Mouse (Mus musculus) limb, embryonic 12.5 days (tissue): ENCODE data around the gene Hoxb6. TPM values are rescaled to one million over a fixed set of nuclear protein-coding genes. Genes with fewer than 3 reads are reported as not detected.

Source experiments
- ATAC-seq: fragments of 200-750 bp; cut with Nextera tagmentation; 2 replicates; pipeline ENCODE4 v1.8.0; 2017; ENCODE audit warnings: low read depth, moderate TSS enrichment; ENCODE audit not compliant: insufficient number of reproducible peaks, insufficient read depth, low FRiP score, low TSS enrichment
- H3K27ac ChIP-seq: fragments of 300-500 bp; sonication (generic); 2 replicates; pipeline ENCODE4 v1.5.1; 2016; ENCODE audit warnings: mild to moderate bottlenecking, moderate library complexity
- H3K27me3 ChIP-seq: fragments of 300-500 bp; sonication (generic); 2 replicates; pipeline ENCODE4 v1.6.1; 2016; ENCODE audit warnings: mild to moderate bottlenecking, moderate library complexity
- H3K36me3 ChIP-seq: fragments of 300-500 bp; sonication (generic); 2 replicates; pipeline ENCODE4 v1.6.1; 2016; ENCODE audit warnings: mild to moderate bottlenecking, moderate library complexity
- H3K4me1 ChIP-seq: fragments of 300-500 bp; sonication (generic); replicated peaks from 2 replicates; pipeline ENCODE4 v1.6.1; 2016
- H3K4me2 ChIP-seq: fragments of 300-500 bp; sonication (generic); 2 replicates; pipeline ENCODE4 v1.6.1; 2016; ENCODE audit warnings: mild to moderate bottlenecking, moderate library complexity
- H3K4me3 ChIP-seq: fragments of 300-500 bp; sonication (generic); replicated peaks from 2 replicates; pipeline ENCODE4 v1.5.1; 2016; ENCODE audit warnings: mild to moderate bottlenecking
- H3K9ac ChIP-seq: fragments of 300-500 bp; sonication (generic); replicated peaks from 2 replicates; pipeline ENCODE4 v1.6.1; 2016; ENCODE audit warnings: mild to moderate bottlenecking, moderate library complexity
- H3K9me3 ChIP-seq: fragments of 300-500 bp; sonication (generic); 2 replicates; pipeline ENCODE4 v1.6.1; 2016; ENCODE audit warnings: mild to moderate bottlenecking, moderate library complexity
- WGBS: fragments of 180-500 bp; shearing (Covaris S2); methylation state at CpG from one replicate; pipeline ENCODE4 v1.1.7; 2016; 5-methylcytosine and 5-hydroxymethylcytosine counted together
- polyA plus RNA-seq: library from polyadenylated mRNA; unstranded; fragments of >200 nt; fragmentation: Nextera tagmentation; extraction: Ambion mirVana; gene quantifications from 2 replicates; pipeline ENCODE4 v1.2.1, GENCODE M21; 2016

Gene Hoxb6
- polyA plus RNA-seq, 1 experiment from 2014 or later = 1.0 TPM

DNA sequence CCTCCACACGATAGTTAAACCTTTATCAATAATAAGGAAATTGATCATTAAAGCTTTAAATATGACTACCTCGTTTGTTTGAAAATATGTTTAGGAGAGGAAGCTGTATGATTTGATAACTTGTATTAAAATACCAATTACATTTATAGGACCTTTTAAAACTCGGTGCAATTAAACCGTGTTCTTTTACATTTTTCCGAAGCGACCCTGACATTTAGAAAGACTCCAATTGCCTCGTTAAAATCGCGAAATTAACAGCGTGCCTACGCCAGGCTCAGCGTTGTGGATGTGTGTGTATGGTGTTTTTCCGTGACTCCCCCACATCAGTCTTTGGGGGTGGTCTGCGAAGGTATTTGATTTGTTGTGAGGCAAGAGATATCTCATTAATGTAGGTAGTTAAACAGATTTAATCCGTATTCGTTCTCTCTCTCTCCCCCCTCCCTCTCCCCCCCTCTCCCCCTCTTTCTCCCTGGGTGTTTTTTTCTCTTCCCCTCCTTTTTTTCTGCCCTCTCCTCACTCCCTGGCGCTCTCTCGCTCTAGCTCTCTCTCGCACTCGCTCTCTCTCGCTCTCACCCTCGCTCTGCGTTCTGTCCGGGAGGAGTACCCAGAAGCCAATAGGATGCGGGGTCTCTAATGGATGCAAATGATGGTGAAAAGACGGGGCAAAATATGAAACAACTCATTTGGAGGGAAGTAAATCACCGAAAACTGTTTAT lies 10.3 kb upstream of the Hoxb6 start, which contains the start of gene Hoxb8:
TSS of gene Hoxb8 (plus strand) at position 51 of the 716 bp plus-strand sequence.
- peak within 1 kb of the TSS; percentile 41 for H3K4me2 ChIP-seq
- no peaks in the 10 kb centered on the region for H3K9me3 ChIP-seq
- H3K27me3 ChIP-seq = peaks cover 97% of the 10 kb centered on the region
- no peak for ATAC-seq
- peaks cover 45% of the 10 kb centered on the region for H3K4me1 ChIP-seq
- H3K9ac ChIP-seq = no peak within 1 kb of the TSS
- H3K27ac ChIP-seq = no peak within 1 kb of the TSS
- no peaks in the 10 kb centered on the region for H3K36me3 ChIP-seq
- WGBS = under 1% methylated on average over 27 of the region's 27 CpGs
- peak within 1 kb of the TSS; percentile 32; the same call in 1 of the 2 replicates for H3K4me3 ChIP-seq

DNA sequence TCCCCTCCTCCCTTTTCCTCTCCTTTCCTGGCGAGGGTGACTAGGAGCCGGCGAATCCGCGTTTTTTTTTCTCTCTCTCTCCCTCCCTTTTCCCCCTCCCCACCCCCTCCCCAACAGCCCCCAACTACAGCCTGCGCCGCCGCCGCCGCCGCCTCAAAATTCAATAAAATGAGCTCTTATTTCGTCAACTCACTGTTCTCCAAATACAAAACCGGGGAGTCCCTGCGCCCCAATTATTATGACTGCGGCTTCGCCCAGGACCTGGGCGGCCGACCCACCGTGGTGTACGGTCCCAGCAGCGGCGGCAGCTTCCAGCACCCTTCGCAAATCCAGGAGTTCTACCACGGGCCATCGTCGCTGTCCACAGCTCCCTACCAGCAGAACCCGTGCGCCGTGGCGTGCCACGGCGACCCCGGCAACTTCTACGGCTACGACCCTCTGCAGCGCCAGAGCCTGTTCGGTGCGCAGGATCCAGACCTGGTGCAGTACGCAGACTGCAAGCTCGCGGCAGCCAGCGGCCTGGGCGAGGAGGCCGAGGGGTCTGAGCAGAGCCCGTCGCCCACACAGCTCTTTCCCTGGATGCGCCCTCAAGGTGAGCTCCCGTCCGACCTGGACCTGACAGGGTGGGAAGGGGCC lies 9.4 kb upstream of the Hoxb6 start:
- H3K27ac ChIP-seq = no peak overlapping the region
- H3K4me3 ChIP-seq = peak overlapping the region; percentile 32
- H3K9me3 ChIP-seq = no peaks in the 10 kb centered on the region
- H3K4me2 ChIP-seq = peak overlapping the region; percentile 41
- WGBS = under 1% methylated on average over 49 of the region's 49 CpGs
- H3K4me1 ChIP-seq = peaks cover 39% of the 10 kb centered on the region
- H3K9ac ChIP-seq = no peak overlapping the region
- no peak for ATAC-seq
- H3K27me3 ChIP-seq = peaks cover 97% of the 10 kb centered on the region
- H3K36me3 ChIP-seq = no peaks in the 10 kb centered on the region

GRCm38 (mm10) chr11:96284041-96284749 lies 8.1 kb upstream of the Hoxb6 start:
- Histone ChIP-seq H3K4me3 (peak overlapping the region; percentile 32), H3K27ac (0 out of 2 replicates have a peak overlapping the region, but pooled peaks have one; percentile 45), H3K4me1 (peaks cover 37% of the 10 kb centered on the region), H3K36me3 (no peaks in the 10 kb centered on the region), H3K4me2 (peak overlapping the region; percentile 52), H3K9ac (peak overlapping the region; percentile 40; the same call in 1 of the 2 replicates), H3K9me3 (no peaks in the 10 kb centered on the region), H3K27me3 (peaks cover 98% of the 10 kb centered on the region)
- WGBS = under 1% methylated on average over 48 of the region's 49 CpGs
- no peak for ATAC-seq

DNA sequence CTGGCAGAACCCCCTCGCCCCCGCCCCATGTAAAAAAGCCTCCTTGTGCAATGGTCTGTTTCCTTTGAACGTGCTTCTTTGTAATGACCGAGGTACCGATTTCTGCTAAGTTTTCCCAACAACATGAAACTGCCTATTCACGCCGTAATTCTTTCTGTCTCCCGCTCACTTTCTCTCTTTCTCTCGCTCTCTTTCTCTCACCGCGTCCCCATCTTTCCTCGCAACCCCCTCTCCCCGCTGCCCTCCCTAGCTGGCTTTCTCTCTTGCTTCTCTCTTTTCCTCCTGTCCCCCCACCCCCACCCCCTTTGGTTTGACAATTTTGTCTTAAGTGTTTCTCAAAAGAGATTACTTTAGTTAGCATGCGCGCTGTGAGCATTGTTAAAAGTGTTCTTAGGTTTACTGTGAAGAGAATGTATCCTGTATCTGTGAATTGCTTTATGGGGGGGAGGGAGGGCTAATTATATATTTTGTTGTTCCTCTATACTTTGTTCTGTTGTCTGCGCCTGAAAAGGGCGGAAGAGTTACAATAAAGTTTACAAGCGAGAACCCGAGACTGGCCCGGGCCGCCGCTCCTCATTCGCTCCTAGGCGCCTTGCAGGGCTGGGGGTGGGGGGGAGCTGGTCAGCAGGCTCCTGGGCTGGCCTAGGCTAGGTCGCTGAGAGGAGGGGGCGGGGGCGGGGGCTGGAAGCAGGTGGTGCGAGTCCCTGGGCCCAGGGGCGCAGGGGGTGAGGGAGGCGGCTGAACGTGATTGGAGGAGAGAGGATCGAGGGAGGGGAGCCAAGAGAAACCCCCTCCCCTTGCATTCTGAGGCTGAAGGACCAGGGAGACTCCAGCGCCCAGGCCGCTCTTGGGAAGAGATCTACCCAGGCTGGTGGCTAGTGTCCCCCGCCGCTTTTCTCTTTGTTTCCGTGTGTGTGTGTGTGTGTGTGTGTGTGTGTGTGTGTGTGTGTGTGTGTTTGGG lies 7.2 kb upstream of the Hoxb6 start:
- Histone ChIP-seq H3K36me3 (no peaks in the 10 kb centered on the region), H3K27ac (0 out of 2 replicates have a peak overlapping the region, but pooled peaks have one; percentile 45), H3K4me3 (peak overlapping the region; percentile 32), H3K4me2 (peak overlapping the region; percentile 52), H3K9ac (0 out of 2 replicates have a peak overlapping the region, but pooled peaks have one; percentile 12), H3K27me3 (peaks cover 98% of the 10 kb centered on the region), H3K9me3 (no peaks in the 10 kb centered on the region), H3K4me1 (peaks cover 37% of the 10 kb centered on the region)
- WGBS = under 1% methylated on average over 37 of the region's 37 CpGs
- peak; percentile 50; the same call in 1 of the 2 replicates for ATAC-seq

- H3K27ac ChIP-seq = peak within 1 kb of the TSS; percentile 41; the same call in 1 of the 2 replicates
- H3K4me2 ChIP-seq = peak within 1 kb of the TSS; percentile 52
- peaks cover 37% of the 10 kb centered on the region for H3K4me1 ChIP-seq
- peak within 1 kb of the TSS; percentile 18; the same call in 1 of the 2 replicates for H3K9ac ChIP-seq
- WGBS = under 1% methylated on average over 43 of the region's 43 CpGs
- H3K9me3 ChIP-seq = no peaks in the 10 kb centered on the region
- peak within 1 kb of the TSS; percentile 31 for H3K4me3 ChIP-seq
- no peak for ATAC-seq
- peaks cover 98% of the 10 kb centered on the region for H3K27me3 ChIP-seq
- no peaks in the 10 kb centered on the region for H3K36me3 ChIP-seq
Observed at GRCm38 (mm10) chr11:96285771-96286738, 6.2 kb upstream of the Hoxb6 start, which contains the start of gene Hoxb7. Gene Hoxb7, plus strand, starts transcription at chr11:96286623.

GRCm38 (mm10) chr11:96286739-96287385 lies 5.4 kb upstream of the Hoxb6 start:
- Histone ChIP-seq H3K4me2 (peak overlapping the region; percentile 52), H3K27ac (no peak overlapping the region; the same call in 1 of the 2 replicates)

DNA sequence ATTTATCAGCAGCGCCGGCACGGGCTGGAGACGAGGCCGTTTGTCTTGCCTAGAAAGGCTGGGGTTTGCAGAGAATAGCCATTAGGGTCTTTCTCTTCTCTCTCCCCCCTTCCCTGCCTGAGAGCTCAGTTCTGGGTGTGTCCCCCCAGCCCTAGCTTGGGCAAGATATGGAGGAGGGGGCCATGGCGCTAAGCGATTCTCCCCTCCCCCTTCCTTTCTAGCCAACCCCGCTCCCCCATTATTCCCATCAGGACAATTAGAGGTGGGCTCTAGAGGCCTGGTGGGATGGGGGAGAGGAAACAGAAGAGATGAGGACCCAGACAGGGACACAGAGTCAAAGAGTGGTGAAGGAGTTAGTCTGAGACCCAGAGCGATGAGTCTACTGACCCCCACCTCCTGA lies 4.9 kb upstream of the Hoxb6 start:
- H3K4me1 ChIP-seq = peaks cover 32% of the 10 kb centered on the region
- no peak overlapping the region for H3K27ac ChIP-seq
- WGBS = under 1% methylated on average over 9 of the region's 9 CpGs
- H3K27me3 ChIP-seq = peaks cover 97% of the 10 kb centered on the region
- no peaks in the 10 kb centered on the region for H3K36me3 ChIP-seq
- H3K9me3 ChIP-seq = no peaks in the 10 kb centered on the region
- H3K4me3 ChIP-seq = peak overlapping the region; percentile 31
- peak overlapping the region; percentile 52 for H3K4me2 ChIP-seq
- no peak overlapping the region for H3K9ac ChIP-seq
- no peak for ATAC-seq

More at GRCm38 (mm10) chr11:96286739-96287385, 5.4 kb upstream of the Hoxb6 start:
- ATAC-seq = no peak
- H3K9me3 ChIP-seq = no peaks in the 10 kb centered on the region
- H3K4me1 ChIP-seq = peaks cover 37% of the 10 kb centered on the region
- no peaks in the 10 kb centered on the region for H3K36me3 ChIP-seq
- peak overlapping the region; percentile 18; the same call in 1 of the 2 replicates for H3K9ac ChIP-seq
- H3K4me3 ChIP-seq = peak overlapping the region; percentile 31
- under 1% methylated on average over 55 of the region's 55 CpGs for WGBS
- peaks cover 97% of the 10 kb centered on the region for H3K27me3 ChIP-seq

DNA sequence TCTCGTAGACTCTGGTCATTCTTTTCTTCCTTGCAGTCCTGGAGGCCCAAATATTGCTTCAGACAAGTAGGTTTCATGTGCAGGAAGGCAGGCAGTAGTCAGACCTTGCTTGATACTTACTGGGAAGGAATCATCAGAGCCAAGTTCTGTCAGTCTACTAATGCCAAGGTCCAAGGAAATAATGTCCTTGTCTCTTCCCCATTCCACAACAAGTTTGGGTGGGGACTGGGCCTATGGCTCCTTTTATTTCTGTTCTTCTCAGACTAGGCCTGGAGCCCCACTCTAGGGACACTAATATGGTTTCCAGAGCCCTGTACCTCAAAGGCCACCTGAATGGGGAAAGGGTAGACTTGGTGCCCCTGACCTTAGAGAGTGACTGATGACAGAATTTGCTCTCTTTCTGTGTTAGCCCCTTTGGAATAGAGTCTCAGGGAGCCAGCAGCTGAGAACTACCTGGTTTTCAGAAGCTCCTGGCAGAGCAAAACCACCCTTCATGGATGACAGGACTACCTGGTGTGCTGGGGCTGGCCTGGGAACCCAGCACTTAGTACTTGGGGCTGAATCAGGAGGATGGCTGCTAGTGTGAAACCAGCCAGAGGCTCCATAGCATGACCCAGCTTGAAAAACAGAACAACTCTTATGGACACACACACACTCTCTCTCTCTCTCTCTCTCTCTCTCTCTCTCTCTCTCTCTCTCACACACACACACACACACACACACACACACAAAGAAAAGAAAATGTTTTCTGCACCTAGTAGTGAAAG lies 3.6 kb upstream of the Hoxb6 start:
- no peak for ATAC-seq
- H3K27ac ChIP-seq = no peak overlapping the region
- H3K27me3 ChIP-seq = peaks cover 97% of the 10 kb centered on the region
- WGBS = 25% methylated on average over 1 of the region's 1 CpGs
- H3K4me1 ChIP-seq = peaks cover 20% of the 10 kb centered on the region
- H3K9ac ChIP-seq = no peak overlapping the region
- no peak overlapping the region for H3K4me2 ChIP-seq
- H3K9me3 ChIP-seq = no peaks in the 10 kb centered on the region
- no peaks in the 10 kb centered on the region for H3K36me3 ChIP-seq
- H3K4me3 ChIP-seq = no peak overlapping the region

GRCm38 (mm10) chr11:96289293-96289692 lies 3.0 kb upstream of the Hoxb6 start:
- Histone ChIP-seq H3K27ac (no peak overlapping the region), H3K4me2 (no peak overlapping the region), H3K36me3 (no peaks in the 10 kb centered on the region), H3K4me1 (peaks cover 14% of the 10 kb centered on the region), H3K9me3 (no peaks in the 10 kb centered on the region), H3K27me3 (peaks cover 97% of the 10 kb centered on the region), H3K9ac (no peak overlapping the region), H3K4me3 (no peak overlapping the region)
- ATAC-seq = no peak
- 22% methylated on average over 21 of the region's 21 CpGs for WGBS
